Mouse (Mus musculus): Measurements from ENCODE around the gene Thyn1.

DNA sequence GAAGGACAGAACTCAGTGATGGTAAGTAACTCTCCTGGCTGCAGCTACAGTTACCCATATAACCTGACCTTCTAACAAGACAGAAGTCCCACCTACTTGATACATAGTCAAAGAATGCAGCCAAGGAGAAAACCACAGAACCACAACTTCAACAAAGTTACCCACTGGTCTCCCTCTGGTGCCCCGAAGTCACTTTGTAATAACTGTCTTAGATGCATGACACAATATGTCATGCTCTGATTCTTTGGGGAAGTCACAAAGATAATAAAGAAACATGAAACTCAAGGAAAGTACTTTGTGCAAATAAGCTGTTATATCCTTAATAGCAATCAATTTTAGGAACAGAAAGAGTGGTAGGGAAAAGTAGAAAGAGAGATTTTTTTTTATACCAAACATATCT lies 27.2 kb downstream of the Thyn1 start:
- no peak for TF ChIP-seq CTCF (IDR thresholded peaks at IDR 0.05; ENCODE audit: extremely low read depth, insufficient read depth, insufficient read length, insufficient replicate concordance)
- TF ChIP-seq POLR2A (IDR thresholded peaks at IDR 0.05; ENCODE audit: low read depth, low read length): no peak

Data from spleen, adult 2 months (tissue).